Mouse (Mus musculus) pancreas, adult 10 weeks (tissue): ENCODE data around the gene Ypel5. TPM values are rescaled to one million over a fixed set of nuclear protein-coding genes. Genes with fewer than 3 reads are reported as not detected.

Source experiments
- polyA plus RNA-seq: library from polyadenylated mRNA; stranded (reverse); fragments of 350-450 nt; fragmentation: Illumina TruSeq; extraction: RNeasy Lipid Tissue Mini Kit (QIAGEN cat#74804); gene quantifications from one replicate; pipeline ENCODE4 v1.2.3, GENCODE M21; 2015; ENCODE audit warnings: low read depth, low replicate concordance; ENCODE audit not compliant: insufficient read depth

Ypel5 gene
- polyA plus RNA-seq = 8.6 TPM

GRCm38 (mm10) chr17:72836158-72837115 lies at the start of gene Ypel5:
TSS of gene Ypel5 (plus strand) at chr17:72836453.

Other genes starting within 250 kb of the Ypel5 start
- not detected for gene Alk, start 231.8 kb upstream of the Ypel5 start, polyA plus RNA-seq
- gene Lbh, start 81.9 kb downstream of the Ypel5 start, polyA plus RNA-seq = 35.4 TPM